Mouse (Mus musculus) ES-Bruce4 (cell line): ENCODE data around the gene Apmap. TPM values are rescaled to one million over a fixed set of nuclear protein-coding genes. Genes with fewer than 3 reads are reported as not detected.

Experiments used
- H3K27ac ChIP-seq: 2 replicates; pipeline ENCODE4 v1.5.1; 2012; ENCODE audit warnings: low read length, inconsistent platforms; ENCODE audit not compliant: insufficient read depth
- H3K27me3 ChIP-seq: 2 replicates; pipeline ENCODE4 v1.6.1; 2012; ENCODE audit warnings: mild to moderate bottlenecking, low read length, inconsistent platforms; ENCODE audit not compliant: control insufficient read depth, poor library complexity, insufficient read depth, severe bottlenecking
- H3K36me3 ChIP-seq: 2 replicates; pipeline ENCODE4 v1.6.1; 2012; ENCODE audit warnings: inconsistent platforms, mild to moderate bottlenecking, low read length, moderate library complexity; ENCODE audit not compliant: control insufficient read depth, poor library complexity, insufficient read depth, severe bottlenecking
- H3K4me1 ChIP-seq: one replicate; pipeline ENCODE4 v1.8.1; 2011; ENCODE audit warnings: low read length; ENCODE audit not compliant: control insufficient read depth, insufficient read depth
- H3K4me3 ChIP-seq: 2 replicates; pipeline ENCODE4 v1.5.1; 2011; ENCODE audit warnings: low read depth, mild to moderate bottlenecking, low read length
- H3K9ac ChIP-seq: 2 replicates; pipeline ENCODE4 v1.6.1; 2012; ENCODE audit warnings: low read depth, mild to moderate bottlenecking, inconsistent platforms; ENCODE audit not compliant: poor library complexity, severe bottlenecking
- H3K9me3 ChIP-seq: replicated peaks from 2 replicates; pipeline ENCODE4 v1.6.1; 2012; ENCODE audit warnings: mild to moderate bottlenecking, low read length, inconsistent platforms; ENCODE audit not compliant: control insufficient read depth, poor library complexity, insufficient read depth, severe bottlenecking
- CTCF ChIP-seq: IDR thresholded peaks from one replicate; pipeline ENCODE4 v1.8.1; 2011; ENCODE audit warnings: low read depth, low read length
- EP300 ChIP-seq: IDR thresholded peaks from 2 replicates; pipeline ENCODE4 v1.6.1; 2011; ENCODE audit warnings: low read depth, low read length; ENCODE audit not compliant: insufficient read depth
- POLR2A ChIP-seq: IDR thresholded peaks from one replicate; pipeline ENCODE4 v1.8.1; 2011; ENCODE audit warnings: low read length; ENCODE audit not compliant: insufficient read depth
- polyA plus RNA-seq: library from polyadenylated mRNA; stranded (reverse); fragments of >200 nt; gene quantifications from 2 replicates; pipeline ENCODE4 v1.2.4, GENCODE M21; 2011; ENCODE audit warnings: low read depth; ENCODE audit not compliant: missing spikeins, insufficient read depth, insufficient read length

Apmap gene
- polyA plus RNA-seq, 1 experiment, result 10.0 TPM

DNA sequence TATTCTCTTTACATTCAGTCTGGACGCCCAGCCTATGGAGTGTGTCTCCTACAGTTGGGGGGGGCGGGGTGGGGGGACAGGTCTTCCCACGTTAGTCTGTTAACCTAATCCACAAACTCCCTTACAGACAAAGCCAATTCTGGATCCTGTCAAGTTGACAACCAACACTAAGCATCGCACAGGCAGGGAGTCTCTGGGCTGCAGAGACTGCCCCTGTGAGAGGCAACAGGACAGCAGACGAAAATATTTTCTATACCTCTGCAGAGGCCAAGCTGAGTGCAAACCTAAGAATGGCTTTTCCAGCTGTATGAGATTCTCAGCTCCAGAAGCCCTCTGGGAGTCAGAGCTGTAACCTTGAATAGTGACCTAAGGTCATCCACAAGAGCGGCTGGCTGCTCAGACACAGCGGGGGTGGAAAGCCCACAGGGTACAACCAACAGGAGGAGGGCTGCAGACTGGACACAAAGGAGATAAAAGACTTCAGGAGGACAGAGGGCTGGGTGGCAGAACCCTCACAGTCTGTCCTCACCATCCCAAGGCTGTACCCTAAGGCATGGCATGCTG lies 42.2 kb upstream of the Apmap start:
- TF ChIP-seq POLR2A (no peak), EP300 (peak; percentile 89)
- Histone ChIP-seq H3K27ac (no peak overlapping the region), H3K4me3 (no peak overlapping the region), H3K4me1 (peaks cover 11% of the 10 kb centered on the region), H3K36me3 (no peaks in the 10 kb centered on the region), H3K27me3 (no peaks in the 10 kb centered on the region), H3K9me3 (no peaks in the 10 kb centered on the region), H3K9ac (no peak overlapping the region)

DNA sequence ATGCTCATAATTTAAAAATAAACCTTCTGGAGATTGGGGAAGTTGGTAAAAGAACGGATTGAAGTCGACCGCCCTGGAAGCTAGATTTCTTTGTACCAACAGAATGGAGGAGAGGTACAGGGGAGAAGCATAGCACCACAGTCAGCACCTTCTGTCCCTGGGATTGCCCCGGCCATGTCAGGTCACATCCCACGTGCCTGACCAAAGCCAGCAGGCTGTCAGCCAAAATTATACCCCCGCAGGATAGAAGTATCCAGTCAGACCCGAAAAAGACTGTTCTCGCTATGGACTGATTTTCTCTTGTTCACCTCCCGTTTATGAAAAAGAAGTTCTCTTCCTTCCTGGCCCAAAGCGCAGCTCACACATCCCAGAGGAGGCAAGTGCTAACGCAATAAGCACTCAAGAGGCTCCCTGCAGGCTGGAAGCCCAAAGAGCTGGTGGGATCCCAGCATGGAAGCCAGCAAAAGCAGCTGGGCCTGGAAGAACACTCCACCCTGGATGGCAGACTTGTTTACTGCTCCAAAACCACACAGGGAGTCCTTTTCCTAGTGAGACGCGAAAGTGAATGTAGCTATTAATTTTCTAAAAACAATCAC lies 40.0 kb upstream of the Apmap start:
- Histone ChIP-seq H3K27me3 (no peaks in the 10 kb centered on the region), H3K4me1 (peaks cover 11% of the 10 kb centered on the region), H3K4me3 (no peak overlapping the region), H3K9ac (no peak overlapping the region), H3K36me3 (no peaks in the 10 kb centered on the region), H3K27ac (no peak overlapping the region), H3K9me3 (no peaks in the 10 kb centered on the region)
- no peak for TF ChIP-seq EP300
- TF ChIP-seq CTCF, result no peak
- no peak for TF ChIP-seq POLR2A

GRCm38 (mm10) chr2:150647681-150648299 lies 39.4 kb upstream of the Apmap start:
- Histone ChIP-seq H3K27me3 (no peaks in the 10 kb centered on the region), H3K9me3 (no peaks in the 10 kb centered on the region), H3K4me1 (peaks cover 11% of the 10 kb centered on the region), H3K9ac (no peak overlapping the region), H3K4me3 (no peak overlapping the region), H3K36me3 (no peaks in the 10 kb centered on the region), H3K27ac (no peak overlapping the region)
- TF ChIP-seq EP300 (no peak), POLR2A (no peak), CTCF (no peak)

- no peaks in the 10 kb centered on the region for H3K36me3 ChIP-seq
- no peaks in the 10 kb centered on the region for H3K9me3 ChIP-seq
- H3K27ac ChIP-seq, result no peak overlapping the region
- no peak overlapping the region for H3K4me3 ChIP-seq
- H3K9ac ChIP-seq, result no peak overlapping the region
- no peaks in the 10 kb centered on the region for H3K27me3 ChIP-seq
- H3K4me1 ChIP-seq, result peaks cover 11% of the 10 kb centered on the region
- TF ChIP-seq CTCF (no peak), POLR2A (no peak), EP300 (no peak)
Observed at GRCm38 (mm10) chr2:150646411-150647121, 38.2 kb upstream of the Apmap start.

DNA sequence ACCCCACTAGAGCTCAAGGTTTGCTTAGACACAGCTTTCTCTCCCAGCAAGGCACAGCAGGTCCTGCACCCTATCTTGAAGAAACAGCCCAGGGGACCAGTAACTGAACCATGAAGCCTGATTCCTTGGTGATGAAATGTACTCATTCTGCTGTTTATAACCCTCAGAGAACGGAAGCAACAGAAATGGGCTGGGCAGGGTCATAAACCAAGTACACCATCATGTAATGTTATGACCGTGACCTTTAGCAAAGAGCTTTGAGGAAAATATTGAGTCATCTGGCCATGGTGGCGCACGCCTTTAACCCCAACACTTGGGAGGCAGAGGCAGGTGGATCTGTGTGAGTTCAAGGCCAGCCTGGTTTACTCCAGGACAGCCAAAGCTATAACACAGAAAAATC lies 36.9 kb upstream of the Apmap start:
- TF ChIP-seq CTCF (no peak), EP300 (no peak), POLR2A (no peak)
- H3K27me3 ChIP-seq, result no peaks in the 10 kb centered on the region
- H3K4me3 ChIP-seq, result no peak overlapping the region
- H3K9ac ChIP-seq, result no peak overlapping the region
- peaks cover 5% of the 10 kb centered on the region for H3K4me1 ChIP-seq
- H3K36me3 ChIP-seq, result no peaks in the 10 kb centered on the region
- no peaks in the 10 kb centered on the region for H3K9me3 ChIP-seq
- no peak overlapping the region for H3K27ac ChIP-seq
